Mouse (Mus musculus): ENCODE results near the gene Cox6a1. TPM values are rescaled to one million over a fixed set of nuclear protein-coding genes. Genes with fewer than 3 reads are reported as not detected.
A peak's percentile ranks its signal among the peaks of the same experiment; 100 is the strongest.

Gene Cox6a1
- polyA plus RNA-seq, 1 experiment from 2014 or later, result 1,095 TPM

DNA sequence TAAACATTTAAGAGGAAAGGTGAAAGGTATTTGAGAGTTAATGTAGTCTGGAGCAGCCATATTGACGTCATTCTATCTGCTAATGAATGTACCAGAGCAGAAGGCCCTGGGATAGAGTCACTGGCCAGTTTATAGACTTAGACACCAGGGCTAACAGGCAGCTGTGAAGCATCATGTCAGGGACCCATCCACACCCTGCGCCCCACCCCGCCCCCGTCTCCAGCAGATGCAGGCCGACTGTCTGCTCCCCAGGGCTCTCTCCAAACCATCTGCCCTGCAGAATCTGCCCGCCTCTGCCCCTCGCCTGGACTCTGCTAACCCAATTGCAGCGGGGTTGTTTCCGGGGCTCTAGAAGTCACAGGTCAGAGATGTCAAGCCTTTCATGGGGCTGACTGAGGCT lies 23.0 kb upstream of the Cox6a1 start:
- Histone ChIP-seq H3K27ac (no peak overlapping the region), H3K27me3 (replicated peaks) (no peaks in the 10 kb centered on the region), H3K9ac (no peak overlapping the region), H3K4me1 (no peaks in the 10 kb centered on the region), H3K9me3 (no peaks in the 10 kb centered on the region), H3K36me3 (no peaks in the 10 kb centered on the region), H3K4me3 (replicated peaks) (no peak overlapping the region), H3K4me2 (no peak overlapping the region)
- WGBS, result 32% methylated on average over 9 of the region's 9 CpGs
- ATAC-seq (ENCODE audit: insufficient read depth, low FRiP score, low read depth), result no peak

DNA sequence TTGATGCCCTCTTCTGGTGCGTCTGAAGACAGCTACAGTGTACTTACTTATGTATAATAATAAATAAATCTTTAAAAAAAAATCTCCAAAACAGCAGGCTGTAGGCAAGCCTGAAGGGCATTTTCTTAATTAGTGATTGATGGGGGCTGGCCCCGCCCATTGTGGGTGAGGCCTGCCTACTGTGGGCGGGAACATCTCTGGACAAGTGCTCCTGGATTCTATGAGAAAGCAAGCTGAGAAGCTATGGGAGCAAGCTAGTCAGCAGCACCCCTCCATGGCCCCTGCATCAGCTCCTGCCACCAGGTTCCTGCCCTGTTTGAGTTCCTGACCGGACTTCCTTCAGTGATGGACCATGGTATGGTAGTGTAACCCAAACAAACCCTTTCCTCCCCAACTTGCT lies 16.0 kb upstream of the Cox6a1 start:
- no peaks in the 10 kb centered on the region for H3K27me3 ChIP-seq (replicated peaks)
- no peak overlapping the region for H3K27ac ChIP-seq
- H3K9ac ChIP-seq, result no peak overlapping the region
- no peak overlapping the region for H3K4me2 ChIP-seq
- 79% methylated on average over 4 of the region's 4 CpGs for WGBS
- no peaks in the 10 kb centered on the region for H3K4me1 ChIP-seq
- ATAC-seq (ENCODE audit: insufficient read depth, low FRiP score, low read depth), result no peak
- no peaks in the 10 kb centered on the region for H3K9me3 ChIP-seq
- H3K4me3 ChIP-seq (replicated peaks), result no peak overlapping the region
- H3K36me3 ChIP-seq, result no peaks in the 10 kb centered on the region

- Histone ChIP-seq H3K4me1 (no peaks in the 10 kb centered on the region), H3K4me3 (replicated peaks) (no peak overlapping the region), H3K27me3 (replicated peaks) (no peaks in the 10 kb centered on the region), H3K27ac (no peak overlapping the region), H3K9ac (no peak overlapping the region), H3K4me2 (no peak overlapping the region), H3K36me3 (no peaks in the 10 kb centered on the region), H3K9me3 (no peaks in the 10 kb centered on the region)
- no peak for ATAC-seq (ENCODE audit: insufficient read depth, low FRiP score, low read depth)
- WGBS, result 14% methylated on average over 19 of the region's 19 CpGs
Measured at GRCm38 (mm10) chr5:115362819-115363714, 14.3 kb upstream of the Cox6a1 start.

- WGBS, result 47% methylated on average over 7 of the region's 7 CpGs
- no peaks in the 10 kb centered on the region for H3K27me3 ChIP-seq (replicated peaks)
- H3K27ac ChIP-seq, result no peak overlapping the region
- no peaks in the 10 kb centered on the region for H3K4me1 ChIP-seq
- no peak overlapping the region for H3K4me2 ChIP-seq
- no peaks in the 10 kb centered on the region for H3K36me3 ChIP-seq
- H3K9ac ChIP-seq, result no peak overlapping the region
- H3K4me3 ChIP-seq (replicated peaks), result no peak overlapping the region
- no peak for ATAC-seq (ENCODE audit: insufficient read depth, low FRiP score, low read depth)
- no peaks in the 10 kb centered on the region for H3K9me3 ChIP-seq
Measured at GRCm38 (mm10) chr5:115362216-115362615, 13.4 kb upstream of the Cox6a1 start.

- Histone ChIP-seq H3K36me3 (no peaks in the 10 kb centered on the region), H3K27me3 (replicated peaks) (no peaks in the 10 kb centered on the region), H3K4me3 (replicated peaks) (no peak overlapping the region), H3K27ac (no peak overlapping the region), H3K4me2 (no peak overlapping the region), H3K4me1 (no peaks in the 10 kb centered on the region), H3K9ac (no peak overlapping the region), H3K9me3 (no peaks in the 10 kb centered on the region)
- no peak for ATAC-seq (ENCODE audit: insufficient read depth, low FRiP score, low read depth)
- 55% methylated on average over 5 of the region's 5 CpGs for WGBS
Measured at GRCm38 (mm10) chr5:115359851-115360372, 11.1 kb upstream of the Cox6a1 start.

GRCm38 (mm10) chr5:115359438-115359837 lies 10.7 kb upstream of the Cox6a1 start:
- Histone ChIP-seq H3K27me3 (replicated peaks) (no peaks in the 10 kb centered on the region), H3K36me3 (no peaks in the 10 kb centered on the region), H3K27ac (no peak overlapping the region), H3K4me2 (no peak overlapping the region), H3K4me3 (replicated peaks) (no peak overlapping the region), H3K9me3 (no peaks in the 10 kb centered on the region), H3K4me1 (no peaks in the 10 kb centered on the region), H3K9ac (no peak overlapping the region)
- 82% methylated on average over 8 of the region's 8 CpGs for WGBS
- ATAC-seq (ENCODE audit: insufficient read depth, low FRiP score, low read depth), result no peak

DNA sequence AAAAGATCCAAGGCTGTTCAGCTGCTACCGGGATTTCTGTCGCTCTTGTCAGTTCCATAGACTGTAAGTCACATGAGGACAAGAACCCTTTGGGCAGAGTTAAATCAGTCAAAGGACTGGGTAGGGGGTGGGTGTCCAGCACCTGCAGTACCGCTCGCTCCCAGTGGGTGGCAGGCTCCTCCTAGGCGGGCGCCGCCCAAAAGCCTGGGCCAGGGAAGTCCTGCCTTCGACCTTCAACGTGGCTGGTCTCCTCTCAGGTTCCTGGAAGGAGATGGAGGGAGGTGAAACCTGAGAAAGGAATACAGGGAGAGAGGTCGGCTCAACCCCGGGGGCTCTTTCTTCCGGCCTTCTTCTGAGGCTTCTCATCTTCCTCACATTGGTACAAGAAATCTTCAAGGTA lies 10.1 kb upstream of the Cox6a1 start:
- Histone ChIP-seq H3K9ac (no peak overlapping the region), H3K27ac (no peak overlapping the region), H3K4me3 (replicated peaks) (no peak overlapping the region), H3K9me3 (no peaks in the 10 kb centered on the region), H3K4me2 (no peak overlapping the region), H3K4me1 (no peaks in the 10 kb centered on the region), H3K36me3 (no peaks in the 10 kb centered on the region), H3K27me3 (replicated peaks) (no peaks in the 10 kb centered on the region)
- 2% methylated on average over 12 of the region's 12 CpGs for WGBS
- ATAC-seq (ENCODE audit: insufficient read depth, low FRiP score, low read depth), result 0 out of 2 replicates have a peak, but pooled peaks have one; percentile 47

DNA sequence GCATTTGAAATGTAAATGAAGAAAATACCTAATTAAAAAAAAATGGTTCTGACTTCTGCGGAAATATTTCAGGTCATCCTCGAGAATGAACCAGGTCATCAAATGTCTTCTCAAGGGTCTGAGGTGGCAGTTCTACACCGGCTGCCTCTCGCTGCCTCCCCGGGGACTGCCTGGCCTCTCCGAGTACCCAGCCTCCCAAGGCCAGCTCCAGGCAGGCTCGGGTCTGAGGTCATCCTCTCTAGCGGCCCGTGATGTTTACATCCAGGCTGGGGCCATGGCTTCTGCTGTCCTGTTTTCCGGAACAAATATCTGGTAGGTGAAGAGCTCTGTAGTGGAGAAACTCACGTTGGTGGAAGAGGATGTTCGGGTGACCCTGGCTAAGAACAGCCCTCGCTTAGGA lies 6.3 kb upstream of the Cox6a1 start:
- no peak overlapping the region for H3K27ac ChIP-seq
- WGBS, result 40% methylated on average over 13 of the region's 13 CpGs
- ATAC-seq (ENCODE audit: insufficient read depth, low FRiP score, low read depth), result no peak

DNA sequence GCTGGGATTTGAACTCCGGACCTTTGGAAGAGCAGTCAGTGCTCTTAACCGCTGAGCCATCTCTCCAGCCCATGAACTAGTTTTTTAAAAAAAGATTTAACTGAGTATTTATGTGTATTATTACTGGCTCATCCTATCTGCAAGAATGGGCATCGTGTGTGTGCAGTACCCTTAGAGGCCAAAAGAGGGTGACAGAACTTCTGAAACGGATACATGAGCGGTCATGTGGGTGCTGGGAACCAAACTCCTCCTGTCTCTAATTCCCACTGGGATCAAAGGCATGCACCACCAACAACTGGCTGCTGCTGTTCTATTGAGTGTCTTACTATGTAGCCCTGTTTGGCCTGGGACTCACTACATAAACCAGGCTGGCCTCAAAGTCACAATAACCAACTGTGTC lies 2.6 kb upstream of the Cox6a1 start:
- ATAC-seq (ENCODE audit: insufficient read depth, low FRiP score, low read depth), result no peak
- Histone ChIP-seq H3K4me3 (replicated peaks) (no peak overlapping the region), H3K27me3 (replicated peaks) (no peaks in the 10 kb centered on the region), H3K9me3 (no peaks in the 10 kb centered on the region), H3K27ac (no peak overlapping the region), H3K4me2 (no peak overlapping the region), H3K36me3 (no peaks in the 10 kb centered on the region), H3K4me1 (peaks cover 10% of the 10 kb centered on the region), H3K9ac (no peak overlapping the region)
- WGBS, result 79% methylated on average over 5 of the region's 5 CpGs

More for the DNA sequence above, 6.3 kb upstream of the Cox6a1 start:
- Histone ChIP-seq H3K36me3 (no peaks in the 10 kb centered on the region), H3K4me2 (no peak overlapping the region), H3K4me3 (replicated peaks) (no peak overlapping the region), H3K4me1 (no peaks in the 10 kb centered on the region), H3K27me3 (replicated peaks) (no peaks in the 10 kb centered on the region), H3K9ac (no peak overlapping the region), H3K9me3 (no peaks in the 10 kb centered on the region)

GRCm38 (mm10) chr5:115349225-115349555 lies 409 bp upstream of the Cox6a1 start:
- Histone ChIP-seq H3K27me3 (replicated peaks) (no peaks in the 10 kb centered on the region), H3K27ac (peak overlapping the region; percentile 90), H3K4me2 (peak overlapping the region; percentile 75), H3K9ac (peak overlapping the region; percentile 60; the same call in 1 of the 2 replicates), H3K4me3 (replicated peaks) (peak overlapping the region; percentile 93), H3K9me3 (no peaks in the 10 kb centered on the region), H3K4me1 (peaks cover 10% of the 10 kb centered on the region), H3K36me3 (peaks cover 14% of the 10 kb centered on the region)
- peak; percentile 16; the same call in 1 of the 2 replicates for ATAC-seq (ENCODE audit: insufficient read depth, low FRiP score, low read depth)
- WGBS, result 1% methylated on average over 18 of the region's 18 CpGs

DNA sequence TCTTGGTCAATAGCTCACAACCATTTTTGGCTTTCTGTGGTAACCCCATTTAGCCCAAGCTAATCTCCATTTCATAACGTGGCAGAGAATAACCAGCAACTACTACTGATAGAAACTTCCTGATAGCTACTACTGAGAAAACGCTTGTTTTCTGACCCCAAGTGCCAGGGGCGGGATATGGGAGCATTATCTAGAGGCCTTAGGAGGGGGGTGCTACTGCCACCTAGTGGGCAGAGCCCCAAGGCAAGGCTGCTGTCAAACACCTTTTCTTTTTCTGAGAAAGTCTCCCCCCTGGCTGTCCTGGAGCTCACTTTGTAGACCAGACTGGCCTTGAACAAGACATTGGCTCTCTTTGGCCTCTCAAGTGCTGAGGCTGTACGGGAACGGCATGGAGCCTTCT lies 1.2 kb downstream of the Cox6a1 start:
- 0 out of 2 replicates have a peak, but pooled peaks have one; percentile 51 for ATAC-seq (ENCODE audit: insufficient read depth, low FRiP score, low read depth)

More for the DNA sequence above, 1.2 kb downstream of the Cox6a1 start:
- H3K9ac ChIP-seq, result no peak overlapping the region
- no peaks in the 10 kb centered on the region for H3K27me3 ChIP-seq (replicated peaks)
- H3K27ac ChIP-seq, result no peak overlapping the region
- peaks cover 10% of the 10 kb centered on the region for H3K4me1 ChIP-seq
- 0% methylated on average over 5 of the region's 5 CpGs for WGBS
- H3K4me2 ChIP-seq, result peak overlapping the region; percentile 75
- H3K36me3 ChIP-seq, result peaks cover 30% of the 10 kb centered on the region
- peak overlapping the region; percentile 93 for H3K4me3 ChIP-seq (replicated peaks)
- H3K9me3 ChIP-seq, result no peaks in the 10 kb centered on the region

Measured in stomach, embryonic 15.5 days (tissue).